Mouse (Mus musculus) small intestine, adult 10 weeks (tissue): ENCODE data around the gene 1700029H14Rik. TPM values are rescaled to one million over a fixed set of nuclear protein-coding genes. Genes with fewer than 3 reads are reported as not detected.

Source experiments
- polyA plus RNA-seq: library from polyadenylated mRNA; stranded (reverse); fragments of 350-450 nt; fragmentation: Illumina TruSeq; extraction: RNeasy Lipid Tissue Mini Kit (QIAGEN cat#74804); gene quantifications from one replicate; pipeline ENCODE4 v1.2.3, GENCODE M21; 2014; ENCODE audit warnings: low replicate concordance

Gene 1700029H14Rik
- polyA plus RNA-seq, result not detected

GRCm38 (mm10) chr8:13562118-13562517, at the start of gene 1700029H14Rik:
Gene 1700029H14Rik, minus strand, starts transcription at chr8:13562461.

Other genes starting within 250 kb of the 1700029H14Rik start
- gene Tfdp1, start 223.7 kb downstream of the 1700029H14Rik start, polyA plus RNA-seq, result 35.0 TPM
- not detected for gene Atp4b, start 165.6 kb downstream of the 1700029H14Rik start, polyA plus RNA-seq
- gene Grk1, start 157.4 kb downstream of the 1700029H14Rik start, polyA plus RNA-seq, result not detected
- not detected for gene Tmem255b, start 127.3 kb downstream of the 1700029H14Rik start, polyA plus RNA-seq
- gene Gas6, start 68.0 kb downstream of the 1700029H14Rik start, polyA plus RNA-seq, result 2.0 TPM
- gene Rasa3, start 115.1 kb upstream of the 1700029H14Rik start, polyA plus RNA-seq, result 6.9 TPM
- gene Cfap97d2, start 143.4 kb upstream of the 1700029H14Rik start, polyA plus RNA-seq, result not detected
- gene Cdc16, start 195.2 kb upstream of the 1700029H14Rik start, polyA plus RNA-seq, result 30.5 TPM
- gene Upf3a, start 223.2 kb upstream of the 1700029H14Rik start, polyA plus RNA-seq, result 9.7 TPM